Mouse (Mus musculus): Measurements from ENCODE around the gene Cul9. TPM values are rescaled to one million over a fixed set of nuclear protein-coding genes. Genes with fewer than 3 reads are reported as not detected.
A peak's percentile ranks its signal among the peaks of the same experiment; 100 is the strongest.

The Cul9 gene
- polyA plus RNA-seq, 1 experiment from 2014 or later, result 6.5 TPM

DNA sequence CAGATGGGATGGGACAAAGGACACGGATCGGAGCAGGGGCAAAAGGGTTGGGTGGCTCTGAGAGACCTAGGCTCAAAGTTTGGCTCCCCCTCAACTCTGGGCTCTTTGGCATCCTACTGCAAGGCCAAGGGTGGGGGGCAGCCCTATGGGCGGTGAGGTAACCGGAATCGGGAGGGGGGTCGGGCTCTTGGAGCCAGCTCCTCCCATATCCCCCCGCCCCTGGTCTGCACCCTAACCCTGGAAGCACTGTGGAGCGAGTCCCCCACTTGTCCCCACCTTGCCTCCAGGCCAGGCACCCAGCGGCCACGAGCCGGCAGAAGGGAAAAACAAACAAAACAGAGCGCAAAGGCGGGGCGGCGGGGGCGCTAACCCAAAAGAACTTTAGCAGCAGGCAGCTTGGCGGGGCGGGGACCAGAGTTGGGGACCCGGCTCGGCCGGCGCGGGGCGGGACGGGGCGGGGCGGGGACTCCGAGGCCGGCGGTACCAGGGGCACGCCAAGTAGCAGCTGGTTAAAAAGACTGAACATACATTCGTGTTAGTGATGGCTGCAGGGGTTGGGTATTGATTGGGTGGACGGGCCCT, 91.0 kb downstream of the Cul9 start:
- Histone ChIP-seq H3K9me3 (replicated peaks; ENCODE audit: low read length) (no peaks in the 10 kb centered on the region), H3K4me1 (replicated peaks; ENCODE audit: insufficient read depth, low read length) (peaks cover 12% of the 10 kb centered on the region; the same call in 1 of the 2 replicates), H3K27ac (no peak overlapping the region), H3K4me3 (replicated peaks; ENCODE audit: low read depth, low read length) (peak overlapping the region; percentile 38), H3K9ac (ENCODE audit: low read depth, low read length) (no peak overlapping the region), H3K27me3 (ENCODE audit: insufficient read depth, low read length) (peaks cover 35% of the 10 kb centered on the region), H3K36me3 (ENCODE audit: insufficient read depth, low read length) (no peaks in the 10 kb centered on the region), H3K4me2 (ENCODE audit: low read length) (peak overlapping the region; percentile 76)
- ATAC-seq (replicated peaks; ENCODE audit: low FRiP score, low read depth) (no peak), DNase-seq (ENCODE audit: low spot score) (peak; percentile 32)
- WGBS, result 2% methylated on average over 33 of the region's 33 CpGs
- no peak for TF ChIP-seq CTCF (IDR thresholded peaks at IDR 0.05; ENCODE audit: low read depth)

DNA sequence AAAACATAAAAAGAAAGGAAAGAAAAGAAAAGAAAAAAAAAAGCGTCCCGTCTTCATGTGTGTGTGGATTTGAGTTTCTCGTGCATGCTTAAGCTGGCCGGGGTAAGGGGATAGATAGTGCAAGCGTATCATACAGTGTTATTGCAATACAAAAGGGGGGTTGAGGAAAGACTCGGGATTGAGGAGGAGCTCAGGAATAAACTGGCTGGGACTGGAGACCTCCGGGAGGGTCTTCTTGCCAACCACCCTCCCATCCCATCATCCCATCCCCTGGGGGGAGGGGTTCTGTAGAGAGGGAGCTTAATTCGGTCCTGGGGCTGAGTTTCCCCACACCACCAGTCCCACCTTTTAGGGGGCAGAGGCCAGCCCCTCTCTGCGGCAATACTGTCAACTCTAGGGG, 91.6 kb downstream of the Cul9 start:
- H3K4me2 ChIP-seq (ENCODE audit: low read length), result peak overlapping the region; percentile 76
- H3K27ac ChIP-seq, result no peak overlapping the region
- 3% methylated on average over 9 of the region's 9 CpGs for WGBS
- TF ChIP-seq CTCF (IDR thresholded peaks at IDR 0.05; ENCODE audit: low read depth), result no peak
- H3K4me1 ChIP-seq (replicated peaks; ENCODE audit: insufficient read depth, low read length), result peaks cover 12% of the 10 kb centered on the region; the same call in 1 of the 2 replicates
- peaks cover 30% of the 10 kb centered on the region for H3K27me3 ChIP-seq (ENCODE audit: insufficient read depth, low read length)
- ATAC-seq (replicated peaks; ENCODE audit: low FRiP score, low read depth) (no peak), DNase-seq (ENCODE audit: low spot score) (peak; percentile 18)
- H3K9me3 ChIP-seq (replicated peaks; ENCODE audit: low read length), result no peaks in the 10 kb centered on the region
- H3K9ac ChIP-seq (ENCODE audit: low read depth, low read length), result no peak overlapping the region
- H3K36me3 ChIP-seq (ENCODE audit: insufficient read depth, low read length), result no peaks in the 10 kb centered on the region
- peak overlapping the region; percentile 38 for H3K4me3 ChIP-seq (replicated peaks; ENCODE audit: low read depth, low read length)

DNA sequence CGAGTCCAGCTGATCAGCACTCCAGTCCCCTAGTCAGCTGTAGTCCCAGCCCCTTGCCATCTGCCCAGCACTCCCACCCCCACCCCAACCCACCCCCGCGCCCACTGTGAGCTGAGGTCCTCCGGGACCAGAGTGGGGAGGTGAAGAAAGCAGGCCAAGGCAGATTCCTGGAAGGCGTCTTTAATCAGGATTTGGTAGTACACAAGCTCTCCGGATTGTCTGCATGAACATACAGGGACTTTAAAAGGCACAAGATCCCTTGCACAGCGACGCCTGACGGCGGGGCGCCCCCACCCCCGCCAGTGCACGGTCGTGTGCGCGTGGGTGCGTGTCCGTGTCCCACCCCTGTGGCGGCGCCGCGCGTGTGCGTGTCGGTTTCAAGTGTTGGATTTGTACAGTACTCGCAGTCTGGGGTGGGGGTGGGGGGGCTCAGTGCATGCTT, 92.2 kb downstream of the Cul9 start:
- ATAC-seq (replicated peaks; ENCODE audit: low FRiP score, low read depth), result 0 out of 2 replicates have a peak, but pooled peaks have one; percentile 5
- Histone ChIP-seq H3K4me2 (ENCODE audit: low read length) (peak overlapping the region; percentile 76), H3K4me3 (replicated peaks; ENCODE audit: low read depth, low read length) (peak overlapping the region; percentile 38), H3K9ac (ENCODE audit: low read depth, low read length) (no peak overlapping the region), H3K4me1 (replicated peaks; ENCODE audit: insufficient read depth, low read length) (peaks cover 12% of the 10 kb centered on the region; the same call in 1 of the 2 replicates), H3K27ac (no peak overlapping the region), H3K27me3 (ENCODE audit: insufficient read depth, low read length) (peaks cover 30% of the 10 kb centered on the region), H3K36me3 (ENCODE audit: insufficient read depth, low read length) (no peaks in the 10 kb centered on the region), H3K9me3 (replicated peaks; ENCODE audit: low read length) (no peaks in the 10 kb centered on the region)
- no peak; the same call in 1 of the 2 replicates for TF ChIP-seq CTCF (IDR thresholded peaks at IDR 0.05; ENCODE audit: low read depth)
- DNase-seq (ENCODE audit: low spot score), result peak; percentile 35
- WGBS, result 2% methylated on average over 26 of the region's 26 CpGs

DNA sequence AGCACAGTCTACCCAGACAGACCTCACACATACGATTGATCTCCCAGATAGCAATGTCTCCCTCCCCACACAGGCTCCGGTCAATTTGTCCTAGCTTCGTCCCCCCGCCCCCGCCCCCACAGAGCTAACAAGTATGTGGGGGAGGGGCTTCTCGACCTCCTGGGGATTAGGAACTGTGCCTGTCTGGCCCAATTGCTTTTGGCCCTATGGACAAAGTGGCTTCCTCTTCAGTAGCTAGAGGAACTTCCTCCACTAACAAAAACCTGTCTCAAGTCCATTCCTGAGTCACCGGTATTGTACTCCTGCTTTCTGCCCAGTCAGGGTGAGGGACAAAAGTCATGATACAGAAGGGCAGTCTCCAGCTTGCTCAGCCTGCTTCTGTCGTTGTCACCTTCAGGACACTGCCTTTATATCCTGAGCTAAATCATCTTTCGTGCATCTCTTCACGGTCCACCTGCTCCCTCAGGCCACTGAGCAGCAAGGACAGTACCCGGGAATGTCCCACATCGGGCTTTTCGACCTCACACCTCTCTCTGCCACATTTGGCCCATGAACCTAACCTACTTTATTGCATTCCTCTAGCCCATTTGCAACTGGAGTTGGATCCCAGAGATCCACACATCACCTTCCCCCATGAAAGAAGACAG, 92.8 kb downstream of the Cul9 start:
- WGBS, result 7% methylated on average over 13 of the region's 13 CpGs
- Histone ChIP-seq H3K9me3 (replicated peaks; ENCODE audit: low read length) (no peaks in the 10 kb centered on the region), H3K4me1 (replicated peaks; ENCODE audit: insufficient read depth, low read length) (peaks cover 12% of the 10 kb centered on the region; the same call in 1 of the 2 replicates), H3K9ac (ENCODE audit: low read depth, low read length) (no peak overlapping the region), H3K27ac (no peak overlapping the region), H3K27me3 (ENCODE audit: insufficient read depth, low read length) (peaks cover 27% of the 10 kb centered on the region), H3K36me3 (ENCODE audit: insufficient read depth, low read length) (no peaks in the 10 kb centered on the region), H3K4me2 (ENCODE audit: low read length) (peak overlapping the region; percentile 76; the same call in 1 of the 2 replicates), H3K4me3 (replicated peaks; ENCODE audit: low read depth, low read length) (no peak overlapping the region)
- ATAC-seq (replicated peaks; ENCODE audit: low FRiP score, low read depth) (0 out of 2 replicates have a peak, but pooled peaks have one; percentile 8), DNase-seq (ENCODE audit: low spot score) (no peak)
- no peak for TF ChIP-seq CTCF (IDR thresholded peaks at IDR 0.05; ENCODE audit: low read depth)

DNA sequence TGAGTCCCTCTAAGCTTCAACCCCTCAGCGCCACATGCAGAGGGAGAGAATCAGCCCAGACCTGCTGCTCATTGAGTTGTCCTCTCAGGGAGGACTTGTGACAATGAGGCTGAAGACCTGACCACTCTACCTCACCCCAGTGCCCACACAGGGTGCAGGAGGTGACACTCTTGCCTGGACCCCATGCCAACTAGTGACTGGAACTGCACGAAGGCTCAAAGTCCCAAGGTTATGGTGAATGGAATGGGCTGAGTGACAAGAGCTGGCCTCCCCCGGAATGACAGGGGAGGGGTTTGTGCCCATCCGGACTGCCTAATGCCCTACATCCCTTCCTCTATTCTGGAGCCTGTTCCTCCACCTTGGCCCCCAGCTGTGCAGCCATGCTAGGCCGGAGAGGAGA, 93.5 kb downstream of the Cul9 start:
- Histone ChIP-seq H3K36me3 (ENCODE audit: insufficient read depth, low read length) (no peaks in the 10 kb centered on the region), H3K4me3 (replicated peaks; ENCODE audit: low read depth, low read length) (no peak overlapping the region), H3K4me1 (replicated peaks; ENCODE audit: insufficient read depth, low read length) (peaks cover 12% of the 10 kb centered on the region; the same call in 1 of the 2 replicates), H3K4me2 (ENCODE audit: low read length) (no peak overlapping the region), H3K27ac (no peak overlapping the region), H3K9ac (ENCODE audit: low read depth, low read length) (no peak overlapping the region), H3K27me3 (ENCODE audit: insufficient read depth, low read length) (peaks cover 27% of the 10 kb centered on the region), H3K9me3 (replicated peaks; ENCODE audit: low read length) (no peaks in the 10 kb centered on the region)
- 38% methylated on average over 5 of the region's 5 CpGs for WGBS
- ATAC-seq (replicated peaks; ENCODE audit: low FRiP score, low read depth), result peak; percentile 55
- no peak for DNase-seq (ENCODE audit: low spot score)
- TF ChIP-seq CTCF (IDR thresholded peaks at IDR 0.05; ENCODE audit: low read depth), result no peak

Small RNAs within 50 kb of the gene (microRNA-seq; reads per million reads assigned to microRNA genes)
- not detected for gene Mir6976

Other genes starting within 250 kb of the Cul9 start
- 0.55 and 0.88 TPM in 2 replicates for gene Dlk2, start 249.0 kb downstream of the Cul9 start, polyA plus RNA-seq (2015; fragmentation: Nextera tagmentation; extraction: Ambion mirVana)
- gene Abcc10, start 218.0 kb downstream of the Cul9 start, polyA plus RNA-seq (2015; fragmentation: Nextera tagmentation; extraction: Ambion mirVana), result 4.8 and 5.4 TPM in 2 replicates
- 6.3 and 7.6 TPM in 2 replicates for gene Zfp318, start 162.7 kb downstream of the Cul9 start, polyA plus RNA-seq (2015; fragmentation: Nextera tagmentation; extraction: Ambion mirVana)
- 0.34 TPM in 2 replicates for gene Crip3, start 117.5 kb downstream of the Cul9 start, polyA plus RNA-seq (2015; fragmentation: Nextera tagmentation; extraction: Ambion mirVana)
- 1.6 and 1.9 TPM in 2 replicates for gene Slc22a7, start 107.9 kb downstream of the Cul9 start, polyA plus RNA-seq (2015; fragmentation: Nextera tagmentation; extraction: Ambion mirVana)
- 0.10 and 0.11 TPM in 2 replicates for gene Ttbk1, start 58.7 kb downstream of the Cul9 start, polyA plus RNA-seq (2015; fragmentation: Nextera tagmentation; extraction: Ambion mirVana)
- 31.8 and 32.7 TPM in 2 replicates for gene Dnph1, start 49.7 kb downstream of the Cul9 start, polyA plus RNA-seq (2015; fragmentation: Nextera tagmentation; extraction: Ambion mirVana)
- gene Srf, start 9.8 kb upstream of the Cul9 start, polyA plus RNA-seq (2015; fragmentation: Nextera tagmentation; extraction: Ambion mirVana), result 5.5 and 6.0 TPM in 2 replicates
- 94.0 and 103 TPM in 2 replicates for gene Ptk7, start 83.1 kb upstream of the Cul9 start, polyA plus RNA-seq (2015; fragmentation: Nextera tagmentation; extraction: Ambion mirVana)
- gene Klc4, start 99.6 kb upstream of the Cul9 start, polyA plus RNA-seq (2015; fragmentation: Nextera tagmentation; extraction: Ambion mirVana), result 47.6 and 50.4 TPM in 2 replicates
- 144 and 157 TPM in 2 replicates for gene Mrpl2, start 99.8 kb upstream of the Cul9 start, polyA plus RNA-seq (2015; fragmentation: Nextera tagmentation; extraction: Ambion mirVana)
- 29.0 and 33.3 TPM in 2 replicates for gene Cul7, start 103.9 kb upstream of the Cul9 start, polyA plus RNA-seq (2015; fragmentation: Nextera tagmentation; extraction: Ambion mirVana)
- gene Rrp36, start 128.0 kb upstream of the Cul9 start, polyA plus RNA-seq (2015; fragmentation: Nextera tagmentation; extraction: Ambion mirVana), result 44.4 and 47.2 TPM in 2 replicates
- 131 and 135 TPM in 2 replicates for gene Mea1, start 132.4 kb upstream of the Cul9 start, polyA plus RNA-seq (2015; fragmentation: Nextera tagmentation; extraction: Ambion mirVana)
- 104 and 114 TPM in 2 replicates for gene Klhdc3, start 134.5 kb upstream of the Cul9 start, polyA plus RNA-seq (2015; fragmentation: Nextera tagmentation; extraction: Ambion mirVana)
- gene Ppp2r5d, start 158.7 kb upstream of the Cul9 start, polyA plus RNA-seq (2015; fragmentation: Nextera tagmentation; extraction: Ambion mirVana), result 51.0 and 52.5 TPM in 2 replicates
- 20.5 and 25.6 TPM in 2 replicates for gene Pex6, start 165.1 kb upstream of the Cul9 start, polyA plus RNA-seq (2015; fragmentation: Nextera tagmentation; extraction: Ambion mirVana)
- gene Gnmt, start 182.8 kb upstream of the Cul9 start, polyA plus RNA-seq (2015; fragmentation: Nextera tagmentation; extraction: Ambion mirVana), result 9.0 and 10.6 TPM in 2 replicates
- 59.9 and 64.7 TPM in 2 replicates for gene Cnpy3, start 205.8 kb upstream of the Cul9 start, polyA plus RNA-seq (2015; fragmentation: Nextera tagmentation; extraction: Ambion mirVana)
- gene Ptcra, start 217.3 kb upstream of the Cul9 start, polyA plus RNA-seq (2015; fragmentation: Nextera tagmentation; extraction: Ambion mirVana), result 0.12 and 0.14 TPM in 2 replicates
- 143 and 151 TPM in 2 replicates for gene 2310039H08Rik, start 226.2 kb upstream of the Cul9 start, polyA plus RNA-seq (2015; fragmentation: Nextera tagmentation; extraction: Ambion mirVana)
- gene Rpl7l1, start 236.3 kb upstream of the Cul9 start, polyA plus RNA-seq (2015; fragmentation: Nextera tagmentation; extraction: Ambion mirVana), result 138 and 147 TPM in 2 replicates